Mouse (Mus musculus) yolk sac, embryonic 10.5 days (tissue): ENCODE data around the gene Pip4k2b.
"Not testable (repeated sequence)": the region's sequence is repeated elsewhere in the genome, so short reads cannot be mapped to it uniquely, and the experiment has no call there.

Source experiments
- DNase-seq: peaks from one replicate; pipeline ENCODE4 v3.0.0-alpha.2; 2017; ENCODE audit warnings: low spot score

Pip4k2b gene

GRCm38 (mm10) chr11:97744063-97744717 is at the start of gene Pip4k2b:
Gene Pip4k2b, minus strand, starts transcription at chr11:97744704.
- DNase-seq: no peak

GRCm38 (mm10) chr11:97793165-97793564 is 48.7 kb upstream of the Pip4k2b start:
- no peak for DNase-seq

DNA sequence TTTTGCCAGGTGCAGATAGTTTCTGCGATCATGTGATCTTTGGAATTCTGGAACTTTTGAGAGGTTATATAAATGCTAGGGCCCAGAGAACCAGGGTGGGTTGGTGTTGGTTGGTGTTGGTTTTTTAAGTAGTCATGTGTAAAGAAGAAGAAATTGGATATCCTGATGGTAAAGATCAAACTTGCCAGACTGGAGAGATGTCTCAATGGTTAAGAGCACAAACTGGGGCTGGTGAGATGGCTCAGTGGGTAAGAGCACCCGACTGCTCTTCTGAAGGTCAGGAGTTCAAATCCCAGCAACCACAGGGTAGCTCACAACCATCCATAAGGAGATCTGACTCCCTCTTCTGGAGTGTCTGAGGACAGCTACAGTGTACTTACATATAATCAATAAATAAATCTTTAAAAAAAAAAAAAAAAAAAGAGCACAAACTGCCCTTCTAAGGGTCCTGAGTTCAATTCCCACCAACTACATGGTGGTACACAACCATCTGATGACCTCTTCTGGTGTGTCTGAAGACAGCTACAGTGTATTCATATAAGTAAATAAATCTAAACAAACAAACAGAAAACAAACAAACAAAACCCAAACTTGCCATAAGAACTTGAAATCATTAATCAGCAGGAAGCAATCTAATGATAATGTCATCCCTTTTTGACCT is 46.4 kb upstream of the Pip4k2b start:
- DNase-seq: not testable (repeated sequence)

DNA sequence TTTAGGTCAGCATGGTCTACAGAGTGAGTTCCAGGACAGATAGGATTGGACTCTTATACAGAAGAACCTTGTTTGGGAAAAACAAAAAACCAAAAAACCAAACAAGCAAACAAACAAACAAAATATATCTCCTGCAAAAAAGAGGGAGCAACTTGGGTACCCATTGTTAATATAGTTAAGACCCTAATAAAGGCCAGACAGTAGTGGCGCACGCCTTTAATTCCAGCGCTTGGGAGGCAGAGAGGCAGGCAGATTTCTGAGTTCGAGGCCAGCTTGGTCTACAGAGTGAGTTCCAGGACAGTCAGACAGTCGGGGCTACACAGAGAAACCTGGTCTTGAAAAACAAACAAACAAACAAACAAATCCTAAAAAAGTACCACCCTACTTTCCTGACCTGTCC is 45.2 kb upstream of the Pip4k2b start:
- DNase-seq: no peak

DNA sequence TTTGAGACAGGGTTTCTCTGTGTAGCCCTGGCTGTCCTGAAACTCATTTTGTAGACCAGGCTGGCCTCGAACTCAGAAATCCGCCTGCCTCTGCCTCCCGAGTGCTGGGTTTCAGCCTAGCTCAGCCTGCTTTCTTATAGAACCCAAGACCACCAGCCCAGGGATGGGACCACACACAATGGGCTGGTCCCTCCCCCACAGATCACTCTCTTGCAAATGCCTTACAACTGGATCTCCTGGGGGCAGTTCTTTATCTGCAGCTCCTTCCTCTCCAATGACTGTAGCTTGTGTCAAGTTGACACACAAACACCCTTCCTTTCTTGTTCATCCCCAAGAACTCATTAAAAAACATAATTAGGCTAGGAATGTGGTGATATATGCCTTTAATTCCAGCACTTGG is 43.5 kb upstream of the Pip4k2b start:
- no peak for DNase-seq

- no peak for DNase-seq
Observed at GRCm38 (mm10) chr11:97782564-97782895, 38.0 kb upstream of the Pip4k2b start.

- peak; percentile 97 for DNase-seq
Observed at GRCm38 (mm10) chr11:97781832-97782563, 37.5 kb upstream of the Pip4k2b start, which contains the start of gene Rpl23. Gene Rpl23, minus strand, starts transcription at chr11:97782437.

DNA sequence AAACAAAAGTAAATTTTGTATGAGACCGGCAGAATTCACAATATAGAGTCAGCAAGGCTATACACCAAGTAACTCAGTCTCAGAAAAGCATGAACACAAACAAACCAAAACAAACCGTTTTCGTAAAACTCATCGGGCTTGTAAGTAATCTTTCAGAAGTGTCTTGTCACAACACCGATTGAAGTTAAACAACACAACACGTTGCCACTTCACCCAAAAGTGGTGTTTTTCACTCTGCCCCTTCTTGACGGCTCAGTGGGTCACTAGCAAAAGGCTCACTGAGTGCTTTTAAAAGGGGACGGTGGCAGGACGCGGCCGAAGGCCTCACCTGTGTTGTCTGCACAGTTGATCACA is 37.0 kb upstream of the Pip4k2b start:
- DNase-seq: peak; percentile 32

DNA sequence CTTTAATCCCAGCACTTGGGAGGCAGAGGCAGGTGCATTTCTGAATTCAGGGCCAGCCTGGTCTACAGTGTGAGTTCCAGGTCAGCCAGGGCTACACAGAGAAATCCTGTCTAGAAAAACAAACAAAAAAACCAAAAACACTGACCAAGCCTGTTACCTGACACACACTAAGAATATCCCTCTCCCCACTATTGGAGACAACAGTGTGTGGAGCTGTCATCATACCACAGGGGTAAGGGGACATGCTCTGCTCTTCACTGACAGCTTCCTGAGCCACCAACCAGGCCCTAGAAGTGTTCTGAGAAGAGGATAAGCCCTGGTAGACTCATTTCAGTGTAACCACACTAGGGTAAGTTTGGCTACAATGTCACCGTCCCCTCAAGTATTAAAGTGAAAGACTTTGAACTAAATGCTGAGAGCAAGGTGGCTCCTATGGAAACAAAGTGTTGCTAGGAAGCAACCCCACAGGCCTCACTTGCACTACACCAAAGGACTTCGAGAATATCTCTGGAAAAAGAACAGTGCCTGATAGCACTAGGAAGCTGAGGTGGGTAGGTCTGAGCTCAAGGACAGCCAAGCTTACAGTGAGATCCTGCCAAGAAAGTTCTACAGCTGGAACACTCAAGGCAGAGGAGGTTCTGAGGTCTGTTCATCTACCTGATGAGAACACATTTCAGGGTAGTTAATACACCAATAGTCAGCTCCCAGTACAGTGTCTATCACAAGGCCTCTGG is 35.6 kb upstream of the Pip4k2b start:
- no peak for DNase-seq

DNA sequence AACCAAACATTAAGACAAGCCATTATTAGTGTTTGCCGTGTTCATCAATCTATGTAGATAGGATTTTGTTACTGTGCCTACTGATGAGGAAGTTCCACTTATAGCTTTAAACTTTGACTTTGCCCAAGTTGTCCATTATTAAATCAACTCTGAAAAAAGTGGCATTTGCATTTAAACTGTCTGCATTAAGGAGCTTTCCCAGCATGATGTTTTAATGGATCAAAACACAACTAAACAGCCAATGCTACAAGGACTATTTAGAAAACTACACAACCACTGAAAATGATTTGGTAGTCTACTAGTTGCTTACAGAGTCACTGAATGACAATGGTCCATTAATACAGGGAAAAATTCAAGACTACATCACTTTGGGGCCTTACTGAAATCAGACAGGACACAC is 34.4 kb upstream of the Pip4k2b start:
- no peak for DNase-seq

DNA sequence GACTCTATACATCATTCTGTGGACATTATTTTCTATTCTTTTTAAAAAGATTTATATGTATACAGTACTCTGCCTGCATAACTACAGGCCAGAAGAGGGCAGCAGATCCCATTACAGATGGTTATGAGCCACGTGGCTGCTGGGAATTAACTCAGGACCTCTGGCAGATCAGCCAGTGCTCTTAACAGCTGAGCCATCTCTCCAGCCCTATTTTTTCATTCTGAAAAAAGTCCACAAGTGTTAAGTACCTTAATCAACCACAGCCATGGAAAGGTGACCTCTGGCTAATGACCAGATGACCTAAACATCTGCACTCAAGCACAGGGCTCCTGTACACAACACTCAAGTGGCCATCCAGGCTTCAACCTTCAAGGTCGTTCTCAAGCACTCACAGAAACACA is 32.6 kb upstream of the Pip4k2b start:
- DNase-seq: peak; percentile 33

DNA sequence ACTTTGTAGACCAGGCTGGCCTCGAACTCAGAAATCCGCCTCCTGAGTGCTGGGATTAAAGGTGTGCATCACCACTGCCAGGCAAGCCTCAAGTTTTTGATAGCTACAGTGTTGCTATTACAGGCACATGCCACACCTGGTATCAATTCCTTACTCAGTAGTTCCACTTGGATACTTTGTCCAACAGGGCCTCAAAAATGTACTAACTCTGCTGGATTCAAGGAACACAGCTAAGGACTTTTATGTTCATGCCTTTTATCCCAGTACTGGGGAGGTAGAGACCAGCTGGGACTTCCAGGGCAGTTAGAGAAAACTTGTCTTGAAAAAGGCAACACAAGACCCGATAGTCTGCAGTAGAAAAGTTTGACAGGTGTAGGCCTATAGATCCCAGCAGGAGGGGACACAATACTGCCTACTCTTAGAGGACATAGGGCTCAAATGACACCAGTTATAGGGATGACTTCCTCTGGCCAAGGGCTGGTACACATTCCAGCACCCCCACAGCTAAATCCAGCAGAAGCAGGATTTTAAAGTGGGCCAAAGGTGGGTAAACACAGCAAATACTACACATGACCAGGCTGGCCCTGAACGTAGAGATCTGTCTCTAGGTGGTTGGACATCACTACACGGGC is 32.1 kb upstream of the Pip4k2b start:
- peak; percentile 30 for DNase-seq

DNA sequence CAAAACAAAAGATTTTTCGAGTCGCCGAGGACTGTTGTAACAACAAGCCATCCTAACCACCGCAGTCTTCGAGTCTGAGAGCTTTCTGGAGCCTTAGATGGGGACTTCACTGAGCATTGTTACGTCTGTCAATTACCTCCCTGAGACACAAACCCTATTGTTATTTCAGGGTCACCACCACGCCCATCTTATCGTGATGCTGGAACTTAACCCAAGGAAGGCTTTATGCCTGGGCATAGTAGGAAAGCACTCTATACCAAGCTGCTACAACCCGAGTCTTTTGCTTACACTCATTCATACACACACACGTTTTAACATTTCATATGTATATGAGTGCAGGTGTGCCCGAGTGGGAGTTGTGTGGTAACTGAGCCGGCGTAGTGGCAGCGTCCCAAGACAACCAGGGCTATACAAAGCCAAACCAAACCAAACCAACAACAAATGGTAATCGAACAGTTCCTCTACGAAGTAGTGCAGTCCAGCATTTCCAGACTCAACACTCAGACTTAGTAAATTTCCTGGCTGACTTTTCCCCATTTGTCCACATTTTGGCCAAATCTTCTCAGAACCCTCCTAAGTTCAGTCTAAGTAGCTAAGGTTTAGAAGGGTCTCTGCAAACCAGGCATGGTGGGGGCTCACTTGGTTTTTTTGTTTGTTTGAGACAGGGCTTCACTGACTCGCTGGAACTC is 31.4 kb upstream of the Pip4k2b start, which contains the start of gene 1700001P01Rik:
Gene 1700001P01Rik, minus strand, starts transcription at position 111 of the 689 bp plus-strand sequence.
- no peak for DNase-seq

- DNase-seq: no peak
Observed at GRCm38 (mm10) chr11:97775186-97775585, 30.7 kb upstream of the Pip4k2b start.

- DNase-seq: no peak
Observed at GRCm38 (mm10) chr11:97771410-97771809, 26.9 kb upstream of the Pip4k2b start.

DNA sequence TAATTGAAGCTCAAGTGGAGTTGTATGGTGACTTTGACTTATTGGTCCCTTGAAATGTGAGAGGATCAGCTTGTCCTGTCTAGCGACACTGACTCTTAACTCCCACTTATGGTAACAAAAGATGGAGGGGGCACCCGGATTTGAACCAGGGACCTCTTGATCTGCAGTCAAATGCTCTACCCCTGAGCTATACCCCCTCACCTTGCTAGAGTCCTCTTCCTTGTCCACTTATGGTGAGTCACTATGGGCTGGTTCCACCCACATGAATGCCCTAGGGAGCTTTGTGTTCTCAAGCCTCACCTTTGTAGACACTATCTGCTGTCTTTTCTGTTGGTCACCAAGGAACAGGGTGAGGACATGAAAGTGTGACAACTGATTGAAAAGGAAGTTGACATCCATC is 25.2 kb upstream of the Pip4k2b start:
- DNase-seq: peak; percentile 54

- peak; percentile 95 for DNase-seq
Observed at GRCm38 (mm10) chr11:97766154-97766881, 21.8 kb upstream of the Pip4k2b start, which contains the start of gene Cwc25. Gene Cwc25, minus strand, starts transcription at chr11:97766556.

DNA sequence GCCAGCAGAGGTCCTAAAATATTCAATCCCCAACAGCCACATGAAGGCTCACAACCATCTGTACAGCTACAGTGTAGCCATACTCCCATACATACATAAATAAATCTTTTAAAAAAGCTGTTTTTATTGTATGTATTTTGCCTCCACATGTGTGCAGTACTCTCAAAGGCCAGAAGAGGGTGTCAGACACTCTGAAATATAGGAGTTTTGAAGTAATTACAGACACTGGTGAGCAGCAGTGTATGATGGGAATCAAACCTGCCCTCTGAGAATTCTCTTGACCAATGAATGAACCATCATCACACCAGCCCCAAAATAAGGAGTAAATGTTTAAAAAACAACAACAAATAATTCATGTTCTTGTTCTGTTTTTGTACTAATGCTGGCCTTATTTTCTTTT is 17.1 kb upstream of the Pip4k2b start:
- DNase-seq: no peak

GRCm38 (mm10) chr11:97758942-97759341 is 14.4 kb upstream of the Pip4k2b start:
- no peak for DNase-seq

GRCm38 (mm10) chr11:97758125-97758524 is 13.6 kb upstream of the Pip4k2b start:
- DNase-seq: no peak

DNA sequence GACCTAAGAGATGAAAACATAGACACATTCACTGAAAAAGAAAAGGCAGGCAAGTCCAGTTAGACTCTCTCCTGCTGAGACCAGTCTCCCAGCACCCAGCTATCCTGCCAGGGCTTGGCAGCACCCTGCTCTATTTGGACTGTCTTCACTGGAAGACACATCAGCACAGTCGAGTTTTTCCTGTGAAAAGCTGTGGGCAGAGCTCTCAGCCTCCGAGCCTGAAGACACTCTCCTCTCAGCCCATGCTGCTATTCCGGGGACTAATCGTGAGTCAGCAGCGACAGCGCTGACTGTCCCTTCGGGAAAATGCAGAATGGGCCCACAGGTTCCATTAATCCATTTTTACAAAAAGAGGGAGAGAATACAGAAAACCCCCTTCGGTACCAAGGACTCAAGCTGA is 8.8 kb upstream of the Pip4k2b start:
- DNase-seq: no peak
